Mouse (Mus musculus) adrenal gland, adult 8-10 months (tissue): ENCODE measurements around the gene Taz. TPM values are rescaled to one million over a fixed set of nuclear protein-coding genes. Genes with fewer than 3 reads are reported as not detected.

Experiments
- DNase-seq: peaks from one replicate; pipeline ENCODE4 v3.0.0; 2022
- microRNA-seq, 2 experiments: library from miRNA; unstranded; fragments of <30 nt; microRNA quantifications; one replicate each; pipeline ENCODE4 v1.2.0; 2022
- total RNA-seq, 4 experiments: library from RNA; stranded (reverse); gene quantifications; 2 replicates each; pipeline ENCODE4 v1.2.4; 2022

Gene Taz
- total RNA-seq, 4 experiments from 2014 or later = 82.9 to 124 (median 103) TPM

DNA sequence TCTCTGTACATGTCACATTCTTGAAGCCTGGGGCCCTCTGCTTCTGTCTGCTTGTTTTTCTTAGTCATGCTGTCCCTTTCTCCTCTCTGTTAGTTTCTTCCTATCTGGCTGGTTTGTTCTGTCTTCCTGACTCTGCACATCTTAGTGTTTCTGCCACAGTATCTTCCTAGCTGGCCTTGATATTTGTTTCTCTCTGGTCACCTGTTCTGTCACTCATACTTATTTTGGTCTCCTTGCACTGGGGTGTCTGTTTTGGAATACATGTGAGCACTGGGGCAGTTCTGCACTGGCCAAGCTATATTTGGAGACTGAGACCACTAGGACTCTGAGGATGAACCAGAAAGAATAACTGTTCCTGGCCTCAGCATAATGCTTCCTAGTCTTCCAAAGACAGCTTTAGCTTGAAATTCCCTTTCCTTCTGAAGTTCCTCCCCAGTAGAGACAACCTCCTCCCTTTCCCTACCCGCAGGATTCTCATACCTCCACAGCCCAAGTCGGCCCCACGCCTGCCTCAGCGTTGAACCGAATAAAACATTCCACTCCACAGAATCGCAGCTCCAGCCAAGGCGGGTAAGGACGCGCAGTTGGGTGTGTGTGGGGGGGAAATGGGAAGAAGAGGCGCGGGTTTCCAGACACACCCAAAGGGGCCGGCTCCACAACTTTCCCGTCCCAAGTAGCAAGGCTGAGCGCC lies 526 bp upstream of the Taz start:
- no peak for DNase-seq

DNA sequence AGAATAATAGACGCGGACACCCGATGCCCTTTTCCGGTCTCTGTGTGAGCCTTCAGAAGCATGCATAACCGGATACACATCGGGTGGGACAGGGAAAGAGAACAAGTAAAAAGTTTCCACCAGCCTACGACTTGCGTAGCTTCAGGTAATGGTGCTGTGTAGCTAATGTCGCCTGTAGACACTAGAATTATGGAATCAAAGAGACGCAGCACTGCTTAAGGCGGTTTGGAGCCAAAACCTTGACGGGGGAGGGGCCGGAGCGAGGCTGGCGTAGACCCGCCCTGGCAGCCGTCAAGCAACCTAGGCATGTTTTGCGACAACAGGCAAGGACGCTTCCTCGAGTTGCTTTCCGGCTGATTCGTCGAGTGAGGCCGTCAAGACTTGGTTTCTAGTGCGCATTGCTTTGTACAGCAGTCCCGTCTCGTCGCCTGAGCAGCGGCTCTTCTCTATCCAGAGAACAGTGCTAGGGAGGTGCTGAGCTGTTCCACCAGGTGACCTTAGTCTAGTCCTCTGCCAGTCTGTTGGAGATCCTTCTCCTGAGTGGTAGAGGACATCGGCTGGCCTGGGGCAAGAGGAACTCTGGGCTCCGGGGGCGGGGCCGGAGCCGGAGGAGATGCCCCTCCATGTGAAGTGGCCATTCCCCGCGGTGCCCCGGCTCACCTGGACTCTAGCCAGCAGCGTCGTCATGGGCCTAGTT lies 831 bp downstream of the Taz start:
- DNase-seq = peak; percentile 79

DNA sequence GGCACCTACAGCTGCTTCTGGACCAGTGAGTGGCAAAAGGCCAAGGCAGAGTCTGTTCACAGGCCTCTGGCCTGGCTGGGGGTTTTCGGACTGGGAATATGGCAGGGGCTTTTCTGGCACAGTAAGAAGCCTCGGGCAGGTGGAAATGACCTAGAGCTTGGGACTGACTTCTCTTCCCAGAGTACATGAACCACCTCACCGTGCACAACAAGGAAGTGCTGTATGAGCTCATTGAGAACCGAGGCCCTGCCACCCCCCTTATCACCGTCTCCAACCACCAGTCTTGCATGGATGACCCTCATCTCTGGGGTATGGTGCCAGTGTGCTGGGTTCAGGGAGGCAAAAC lies 1.4 kb downstream of the Taz start:
- no peak for DNase-seq

DNA sequence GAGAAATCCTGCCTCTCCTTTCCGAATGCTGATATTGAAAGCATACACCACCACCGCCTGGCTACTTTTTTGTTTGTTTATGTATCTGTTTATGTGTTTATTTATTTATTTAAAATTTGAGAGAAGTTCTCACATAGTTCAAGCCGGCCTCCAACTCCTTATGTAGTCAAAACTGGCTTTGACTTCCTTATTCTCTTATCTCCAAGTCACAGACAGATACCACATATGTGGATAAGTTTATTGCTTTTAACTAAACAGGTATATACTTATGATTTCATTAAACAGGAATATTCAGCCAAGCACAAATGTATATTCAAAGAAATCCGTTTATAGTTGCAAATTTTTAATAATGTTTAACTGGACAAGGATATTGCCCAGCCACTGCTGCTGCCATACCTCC lies 11.7 kb downstream of the Taz start:
- no peak for DNase-seq

DNA sequence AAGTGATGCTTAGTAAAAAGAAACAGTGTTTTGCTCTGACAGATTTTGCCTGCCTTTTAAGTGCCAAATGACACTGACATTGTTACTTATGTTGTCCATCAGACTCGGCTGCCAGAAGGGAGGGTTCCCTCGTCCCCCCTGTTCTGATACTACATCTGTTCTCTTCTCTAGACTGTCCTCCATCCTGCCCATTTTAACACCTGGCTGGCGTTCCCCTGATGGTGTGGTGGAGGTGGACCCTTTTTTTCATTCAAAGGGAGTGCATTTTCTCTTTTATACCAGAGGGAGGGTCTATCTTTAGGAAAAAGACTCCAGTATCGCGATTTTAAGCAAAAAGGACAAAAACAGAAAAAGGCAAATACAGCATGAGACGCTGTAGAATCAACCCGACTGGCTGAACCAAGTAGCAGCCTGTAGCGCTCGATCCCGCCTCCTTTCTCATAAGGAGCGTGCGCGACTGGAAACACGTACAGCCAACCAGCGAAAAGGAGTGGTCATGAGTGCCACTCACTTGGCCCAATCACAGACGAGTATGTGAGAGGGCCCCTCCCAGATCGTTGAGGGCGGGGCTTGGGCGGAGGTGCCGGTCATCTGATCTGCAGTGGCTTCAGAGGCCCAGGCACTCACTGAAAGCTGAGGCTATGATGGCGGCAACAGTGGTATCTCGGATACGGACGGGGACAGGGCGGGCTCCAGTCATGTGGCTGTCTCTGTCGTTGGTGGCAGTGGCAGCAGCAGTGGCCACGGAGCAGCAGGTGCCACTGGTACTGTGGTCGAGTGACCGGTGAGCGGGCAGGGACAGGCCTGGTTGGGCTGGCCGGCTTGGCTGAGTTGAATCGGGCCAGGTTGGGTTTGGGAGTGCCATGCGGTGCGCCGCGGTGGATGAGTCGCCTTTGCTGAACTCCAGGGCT lies 15.1 kb downstream of the Taz start, which contains the start of gene Atp6ap1:
Atp6ap1 (plus strand) TSS at position 560 of the 911 bp plus-strand sequence.
- DNase-seq = peak; percentile 93

DNA sequence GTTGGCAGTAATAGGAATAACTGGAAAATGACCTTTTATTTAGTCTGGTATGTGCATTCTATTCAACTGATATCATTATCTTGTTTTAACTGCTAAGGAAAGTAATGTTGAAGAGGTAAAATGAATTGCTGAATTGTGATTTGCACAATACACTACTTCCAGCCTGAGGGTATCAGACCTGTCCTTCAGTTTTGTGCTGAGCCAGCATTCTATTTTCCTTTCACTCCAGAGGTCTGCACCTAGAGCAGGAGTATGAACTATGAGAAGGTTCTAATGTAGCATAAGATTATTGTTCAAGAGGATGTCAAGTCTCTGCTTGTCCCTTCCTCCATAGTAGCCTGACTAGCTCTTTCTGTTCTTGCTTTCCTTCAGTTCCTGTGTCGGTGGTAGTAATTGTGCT lies 16.6 kb downstream of the Taz start:
- DNase-seq = no peak

DNA sequence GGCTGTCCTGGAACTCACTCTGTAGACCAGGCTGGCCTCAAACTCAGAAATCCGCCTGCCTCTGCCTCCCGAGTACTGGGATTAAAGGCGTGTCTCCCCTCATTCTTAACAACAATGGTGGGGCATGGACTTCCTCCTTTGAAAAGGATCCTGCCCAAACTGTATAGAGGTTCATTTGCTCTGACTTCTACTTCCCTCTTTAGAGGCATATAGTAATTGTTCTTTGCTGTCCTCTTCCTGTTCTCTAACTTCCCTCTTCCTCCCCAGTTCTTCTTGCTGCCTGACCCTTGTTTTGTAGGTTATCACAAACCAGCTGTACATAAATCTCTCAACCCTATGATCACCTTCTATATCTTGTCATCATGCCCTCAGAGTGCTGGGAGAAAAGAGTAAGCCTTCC lies 18.0 kb downstream of the Taz start:
- DNase-seq = no peak

DNA sequence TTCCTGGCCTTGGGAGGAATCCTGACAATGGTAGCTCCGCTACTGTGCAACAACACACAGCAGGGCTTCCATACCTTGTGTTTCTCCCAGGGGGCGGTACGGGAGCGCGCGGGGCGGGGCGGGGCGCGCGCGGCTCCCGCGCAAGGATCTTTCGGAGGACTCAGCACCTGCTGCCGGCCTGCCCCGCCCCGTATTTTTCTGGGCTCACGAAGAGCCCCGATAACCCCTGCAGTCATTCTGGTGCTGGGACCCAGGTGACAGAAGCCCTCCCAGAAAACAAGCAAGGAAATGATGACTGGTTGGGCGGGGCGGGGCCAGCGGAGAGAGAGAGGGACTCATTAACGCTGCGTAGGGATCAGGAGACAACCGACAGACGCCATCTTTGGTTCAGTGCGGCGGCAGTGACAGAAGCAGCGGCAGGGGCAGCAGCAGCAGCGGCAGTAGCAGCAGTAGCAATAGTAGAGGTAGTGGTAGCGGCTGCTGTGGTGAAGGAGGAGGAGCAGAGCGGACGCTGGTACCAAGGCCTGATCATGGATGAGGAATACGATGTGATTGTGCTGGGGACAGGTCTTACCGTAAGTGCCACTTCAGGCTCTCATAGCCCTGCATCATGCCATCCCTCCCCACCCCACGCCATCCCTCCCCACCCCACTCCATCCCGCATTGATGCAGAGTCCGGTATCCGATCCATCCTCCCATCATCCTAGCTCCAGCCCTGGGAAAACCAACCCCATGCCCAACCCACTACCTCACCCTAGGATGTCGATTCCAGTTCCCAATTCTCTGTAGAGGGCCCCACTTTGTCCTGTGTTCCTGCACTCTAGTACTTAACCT lies 23.4 kb downstream of the Taz start, which contains the start of gene Gdi1:
Gdi1 (plus strand) TSS at position 132 of the 834 bp plus-strand sequence.
- DNase-seq = peak; percentile 43

DNA sequence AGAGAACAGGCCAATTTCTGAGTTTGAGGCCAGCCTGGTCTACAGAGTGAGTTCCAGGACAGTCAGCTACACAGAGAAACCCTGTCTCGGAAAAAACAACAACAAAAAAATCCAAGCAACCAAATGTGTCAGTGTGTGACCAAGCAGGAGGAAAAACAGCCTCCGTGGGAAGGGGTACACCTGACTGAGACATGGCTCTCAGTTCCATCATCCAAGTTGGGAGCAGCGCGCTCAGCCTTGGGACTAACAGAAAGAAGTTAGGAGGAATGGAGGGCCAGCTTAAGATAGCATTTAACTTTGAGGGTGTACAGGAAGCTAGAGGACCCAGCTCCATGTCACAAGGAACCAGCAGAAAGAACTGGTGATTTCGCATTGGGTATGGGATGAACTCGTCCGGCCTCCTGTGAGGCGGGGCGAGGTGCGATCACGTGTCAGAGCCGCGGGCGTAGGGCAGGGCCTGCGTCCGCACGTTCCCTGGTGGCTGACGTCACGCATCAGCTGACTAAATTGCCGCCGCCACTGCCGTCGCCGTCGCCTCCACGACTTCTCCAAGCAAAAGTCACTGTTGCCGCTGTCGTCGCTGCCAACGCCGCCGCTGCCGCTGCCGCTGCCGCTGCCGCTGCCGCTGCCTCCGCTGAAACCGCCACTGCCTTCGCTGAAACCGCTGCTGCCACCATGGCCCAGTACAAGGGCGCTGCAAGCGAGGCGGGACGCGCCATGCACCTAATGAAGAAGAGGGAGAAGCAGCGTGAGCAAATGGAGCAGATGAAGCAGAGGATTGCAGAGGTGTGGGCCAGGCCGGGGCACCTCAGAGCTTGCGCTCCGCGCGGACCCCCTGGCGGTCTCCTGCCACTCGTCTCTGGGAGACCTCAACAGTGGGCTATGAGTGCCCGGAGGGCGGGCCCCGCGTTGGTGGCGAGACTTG lies 31.1 kb downstream of the Taz start, which contains the start of gene Fam50a:
Fam50a (plus strand) TSS at position 494 of the 925 bp plus-strand sequence.
- peak; percentile 86 for DNase-seq

DNA sequence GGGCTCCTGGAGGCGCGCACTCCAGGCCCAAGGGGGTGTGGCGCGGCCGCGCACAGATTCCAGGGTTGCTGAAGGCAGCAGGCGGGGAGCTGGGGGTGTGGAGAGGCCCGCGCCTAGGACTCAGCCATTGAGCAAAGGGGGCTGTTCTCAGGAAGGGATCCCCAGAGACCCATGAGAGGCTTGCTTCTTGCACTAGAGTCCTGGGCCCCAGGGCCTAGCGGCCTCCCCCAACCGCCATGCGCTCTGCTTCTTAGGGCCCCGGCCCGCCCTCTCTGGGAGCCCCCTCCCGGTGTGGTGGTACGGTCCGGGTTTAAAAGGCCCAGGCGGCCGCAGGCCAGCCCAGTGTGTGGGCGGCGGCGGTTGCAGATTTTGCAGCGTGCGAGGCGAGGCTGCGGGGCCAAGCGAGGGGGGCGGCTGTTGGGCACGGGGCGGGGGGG lies 47.0 kb downstream of the Taz start, which contains the start of gene Plxna3:
Plxna3 (plus strand) TSS at position 342 of the 437 bp plus-strand sequence.
- DNase-seq = peak; percentile 47

DNA sequence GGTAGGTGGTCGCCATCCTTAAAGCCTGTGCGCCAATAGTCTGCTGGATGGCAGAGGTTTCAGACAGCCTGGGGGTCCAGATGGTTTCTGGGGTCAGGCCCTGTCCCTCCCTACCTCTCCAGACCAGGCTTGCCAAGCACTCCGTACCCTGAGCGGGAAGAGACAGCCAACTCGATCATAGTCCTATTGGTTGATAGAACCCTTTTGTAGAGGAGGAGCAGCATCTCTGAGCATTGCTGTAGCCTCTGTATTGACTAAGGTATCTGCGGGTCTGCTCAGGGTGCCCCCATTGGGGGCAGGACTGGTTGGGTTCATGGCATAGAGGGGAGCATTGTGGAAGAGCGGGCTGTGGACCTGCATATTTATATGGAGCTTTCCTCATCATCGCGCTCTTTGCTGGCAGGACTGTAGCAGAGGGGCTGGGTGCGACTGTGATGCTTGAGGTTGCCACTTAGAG lies 47.5 kb downstream of the Taz start:
- no peak for DNase-seq

DNA sequence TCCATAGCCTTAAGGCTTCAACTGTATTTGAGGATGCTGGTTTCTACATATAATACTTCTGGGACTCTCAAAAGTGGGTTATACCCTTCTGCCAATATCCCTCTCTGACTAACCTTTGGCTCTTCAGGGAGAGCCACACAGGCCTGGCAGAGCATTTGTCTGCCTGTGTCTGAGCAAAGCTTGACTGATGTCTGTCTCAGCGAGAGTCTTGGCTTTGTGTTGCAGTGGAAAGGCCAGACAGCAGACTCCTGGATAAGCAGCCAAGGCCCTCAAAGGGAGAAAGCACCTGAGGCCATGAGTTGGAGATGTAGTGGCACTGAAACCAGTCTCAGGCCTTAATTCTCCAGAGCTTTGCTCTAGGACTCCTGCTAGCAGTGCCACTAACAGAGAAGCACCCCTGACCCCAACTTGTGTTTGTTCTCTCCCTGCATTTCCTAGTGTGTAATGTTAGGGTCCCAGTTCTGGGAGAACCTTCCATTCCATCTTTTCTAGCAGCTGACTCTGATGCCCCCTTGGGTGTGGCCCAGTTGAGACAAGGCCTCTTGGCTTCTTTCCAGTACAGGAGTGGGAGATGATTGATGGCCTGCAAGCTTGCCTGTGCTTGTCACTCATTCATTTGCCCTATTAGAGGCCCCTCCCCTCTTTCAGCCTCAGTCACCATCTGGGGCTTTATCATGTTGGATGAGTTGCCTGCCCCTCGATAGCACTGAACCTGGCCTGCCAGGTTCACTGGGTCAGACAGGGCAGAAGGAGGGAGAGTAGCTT lies 48.6 kb downstream of the Taz start:
- DNase-seq = no peak

Small RNA genes within 50 kb of the gene (microRNA-seq; reads per million reads assigned to microRNA genes)
- gene Mir7091 = 0 to 0.17 reads per million in 2 experiments
- 0 to 0.18 reads per million in 2 experiments for gene Mir7092

Other genes with a start within 250 kb of the Taz start
- gene Opn1mw, start 154.4 kb upstream of the Taz start, total RNA-seq = not detected
- gene Mecp2, start 146.5 kb upstream of the Taz start, total RNA-seq = 10 to 100 TPM; 37.8 to 56.5 (median 46.9) TPM
- gene Tex28, start 114.1 kb upstream of the Taz start, total RNA-seq = not detected
- not detected for gene Tktl1, start 104.7 kb upstream of the Taz start, total RNA-seq
- gene Flna, start 32.1 kb upstream of the Taz start, total RNA-seq = 100 to 1,000 TPM; 133 to 200 (median 168) TPM
- 10 to 100 TPM; 47.9 to 68.8 (median 57.1) TPM for gene Emd, start 27.2 kb upstream of the Taz start, total RNA-seq
- gene Rpl10, start 11.1 kb upstream of the Taz start, total RNA-seq = 100 to 1,000 TPM; 315 to 542 (median 416) TPM
- gene Dnase1l1, start 425 bp downstream of the Taz start, total RNA-seq = 10 to 100 TPM; 16.3 to 28.6 (median 21.8) TPM
- 100 to 1,000 TPM; 246 to 263 (median 258) TPM for gene Atp6ap1, start 15.2 kb downstream of the Taz start, total RNA-seq
- gene Gdi1, start 23.1 kb downstream of the Taz start, total RNA-seq = 100 to 1,000 TPM; 219 to 342 (median 266) TPM
- 10 to 100 TPM; 62.3 to 82.0 (median 71.6) TPM for gene Fam50a, start 31.1 kb downstream of the Taz start, total RNA-seq
- gene Plxna3, start 47.2 kb downstream of the Taz start, total RNA-seq = 10 to 100 TPM in 3 of 4 experiments, 1 to 10 TPM in 1; 7.2 to 29.6 (median 19.1) TPM
- 10 to 100 TPM; 50.0 to 63.9 (median 53.6) TPM for gene Lage3, start 71.7 kb downstream of the Taz start, total RNA-seq
- gene Ubl4a, start 91.3 kb downstream of the Taz start, total RNA-seq = 10 to 100 TPM; 65.7 to 68.0 (median 66.7) TPM
- gene Slc10a3, start 91.4 kb downstream of the Taz start, total RNA-seq = 10 to 100 TPM; 22.6 to 29.6 (median 26.1) TPM
- gene Fam3a, start 111.4 kb downstream of the Taz start, total RNA-seq = 10 to 100 TPM; 25.4 to 44.8 (median 33.5) TPM
- gene Ikbkg, start 111.4 kb downstream of the Taz start, total RNA-seq = 100 to 1,000 TPM in 2 of 4 experiments, 10 to 100 TPM in 2; 68.7 to 107 (median 88.8) TPM
- gene G6pdx, start 147.3 kb downstream of the Taz start, total RNA-seq = 100 to 1,000 TPM; 190 to 204 (median 198) TPM
- gene Gm6880, start 199.5 kb downstream of the Taz start, total RNA-seq = not detected